Mouse (Mus musculus) layer of hippocampus, adult 9-11 months (tissue): ENCODE measurements around the gene Prss2.
"Not testable (repeated sequence)": the region's sequence is repeated elsewhere in the genome, so short reads cannot be mapped to it uniquely, and the experiment has no call there.

ENCODE experiments used
- DNase-seq: peaks from one replicate; pipeline ENCODE4 v3.0.0; 2022

Gene Prss2

GRCm38 (mm10) chr6:41557468-41557867 lies 35.9 kb downstream of the Prss2 start:
- DNase-seq = no peak

- no peak for DNase-seq
Measured at GRCm38 (mm10) chr6:41558271-41558670, 36.7 kb downstream of the Prss2 start.

- DNase-seq = no peak
Measured at GRCm38 (mm10) chr6:41559331-41559730, 37.7 kb downstream of the Prss2 start.

- DNase-seq = peak; percentile 53
Measured at GRCm38 (mm10) chr6:41560273-41560672, 38.7 kb downstream of the Prss2 start.

GRCm38 (mm10) chr6:41562598-41562997 lies 41.0 kb downstream of the Prss2 start:
- no peak for DNase-seq

- DNase-seq = not testable (repeated sequence)
Measured at GRCm38 (mm10) chr6:41563104-41563951, 41.7 kb downstream of the Prss2 start.

GRCm38 (mm10) chr6:41565261-41565660 lies 43.7 kb downstream of the Prss2 start:
- DNase-seq = no peak

- no peak for DNase-seq
Measured at GRCm38 (mm10) chr6:41566965-41567364, 45.4 kb downstream of the Prss2 start.

GRCm38 (mm10) chr6:41569078-41569477 lies 47.5 kb downstream of the Prss2 start:
- DNase-seq = no peak
